Mouse (Mus musculus): ENCODE measurements around the gene Tmem88. TPM values are rescaled to one million over a fixed set of nuclear protein-coding genes. Genes with fewer than 3 reads are reported as not detected.
A peak's percentile ranks its signal among the peaks of the same experiment; 100 is the strongest.
"Not testable (repeated sequence)": the region's sequence is repeated elsewhere in the genome, so short reads cannot be mapped to it uniquely, and the experiment has no call there.

The Tmem88 gene
- total RNA-seq, 2 experiments from 2014 or later: 3.6 to 3.8 TPM

DNA sequence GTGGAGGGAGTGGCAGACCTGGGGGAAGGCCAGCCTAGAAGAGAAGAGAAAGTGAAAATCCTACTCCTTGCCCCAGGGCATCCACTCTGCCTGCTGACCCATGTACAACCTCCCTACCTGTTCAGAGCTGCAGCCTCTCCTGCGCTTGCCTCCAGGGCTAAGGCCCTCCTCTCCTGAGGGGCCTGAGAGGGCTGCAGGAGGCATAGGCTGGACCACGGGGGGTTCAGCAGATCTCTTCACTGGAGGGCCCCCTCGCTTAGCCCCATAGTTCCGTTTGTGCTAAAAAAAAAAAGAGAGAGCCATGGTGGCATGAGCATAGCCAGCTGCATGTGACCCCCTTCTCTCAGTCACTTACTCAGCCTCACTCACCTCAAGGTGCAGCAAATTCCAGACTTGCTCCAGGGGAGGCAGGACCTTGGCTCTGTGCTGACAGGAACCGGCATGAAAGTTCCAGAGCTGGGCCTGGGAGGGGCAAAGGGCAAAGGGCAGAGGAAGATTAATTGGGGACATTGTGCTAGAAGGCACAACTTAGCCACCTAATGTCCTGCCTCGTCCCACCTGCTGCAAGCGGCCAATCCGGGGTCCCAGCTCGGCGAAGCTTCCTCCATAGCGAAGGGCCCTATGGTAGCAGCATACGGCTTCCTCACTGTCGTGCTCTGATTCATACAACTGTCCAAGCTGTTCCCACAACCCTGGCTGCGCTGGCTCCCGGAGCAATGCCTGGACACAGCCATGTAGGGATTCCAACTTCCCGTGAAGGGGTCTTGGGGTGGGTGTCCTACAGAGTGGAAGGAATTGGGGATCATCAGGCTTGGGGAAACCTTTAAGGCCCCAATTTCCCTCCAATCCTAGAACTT is 9.1 kb upstream of the Tmem88 start:
- intact Hi-C loops (cut with DNase I): no loop called here
- DNase-seq (ENCODE audit: low spot score in 2 of 2): no peak

DNA sequence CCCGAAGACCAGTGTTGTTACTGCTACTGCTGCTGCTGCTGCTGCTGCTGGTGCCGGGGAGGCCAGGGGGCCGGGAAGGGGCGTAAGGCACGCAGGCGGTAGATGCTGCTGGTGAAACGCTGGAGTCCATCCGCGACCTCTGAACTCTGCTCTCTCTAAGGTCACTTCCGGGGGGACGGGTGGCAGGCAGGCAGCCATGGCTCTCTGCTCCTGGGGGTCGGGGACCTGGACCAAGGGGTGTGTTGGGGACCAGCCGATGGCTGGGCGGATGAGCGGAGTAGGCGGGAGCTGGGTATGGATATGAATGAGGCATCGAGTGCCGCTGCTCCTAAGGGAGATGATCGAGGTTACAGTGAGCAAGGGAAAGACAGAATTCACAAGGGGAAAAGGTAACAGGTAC is 8.2 kb upstream of the Tmem88 start:
- intact Hi-C loops (cut with DNase I): no loop called here
- DNase-seq (ENCODE audit: low spot score in 2 of 2): no peak

DNA sequence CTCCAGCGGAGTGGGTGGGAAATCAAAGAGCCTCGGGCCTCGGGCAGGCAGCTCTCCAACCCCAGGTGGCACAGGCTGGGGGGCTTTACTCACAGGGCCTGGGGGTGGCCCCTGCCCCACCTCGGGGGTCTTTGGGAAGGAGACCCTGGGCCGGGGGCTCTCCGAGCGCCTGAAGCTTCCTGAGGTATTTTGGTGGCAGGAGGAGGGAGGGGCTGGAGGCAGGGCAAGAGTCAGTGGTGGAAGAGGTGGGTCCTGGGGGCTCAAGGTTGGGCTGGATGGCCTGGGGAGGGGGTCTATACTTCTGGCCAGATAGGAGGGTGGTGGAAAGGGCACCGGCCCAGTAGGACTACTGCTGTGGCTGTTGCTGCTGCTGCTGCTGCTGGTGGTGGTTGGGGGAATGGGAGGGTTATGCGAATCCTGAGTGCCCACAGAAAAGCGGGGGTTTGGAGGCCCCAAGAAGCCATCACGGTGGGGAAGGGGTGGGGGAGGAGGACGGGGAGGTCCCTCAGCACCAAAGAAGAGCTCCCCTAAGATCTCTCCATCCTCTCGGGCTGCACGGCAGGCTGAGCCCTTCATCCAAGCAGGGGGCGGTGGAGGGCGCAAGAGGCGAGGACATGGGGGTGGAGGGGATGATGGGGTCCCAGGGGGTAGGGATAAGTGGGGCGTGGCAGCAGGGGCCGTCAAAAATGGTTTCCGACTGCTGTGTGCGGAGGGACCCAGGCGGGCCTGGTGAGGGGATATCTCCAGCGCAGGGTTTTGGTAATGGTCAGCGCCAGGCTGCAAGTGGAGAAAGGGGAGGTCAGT is 7.6 kb upstream of the Tmem88 start:
- intact Hi-C loops (cut with DNase I): no loop called here
- DNase-seq (ENCODE audit: low spot score in 2 of 2): no peak

DNA sequence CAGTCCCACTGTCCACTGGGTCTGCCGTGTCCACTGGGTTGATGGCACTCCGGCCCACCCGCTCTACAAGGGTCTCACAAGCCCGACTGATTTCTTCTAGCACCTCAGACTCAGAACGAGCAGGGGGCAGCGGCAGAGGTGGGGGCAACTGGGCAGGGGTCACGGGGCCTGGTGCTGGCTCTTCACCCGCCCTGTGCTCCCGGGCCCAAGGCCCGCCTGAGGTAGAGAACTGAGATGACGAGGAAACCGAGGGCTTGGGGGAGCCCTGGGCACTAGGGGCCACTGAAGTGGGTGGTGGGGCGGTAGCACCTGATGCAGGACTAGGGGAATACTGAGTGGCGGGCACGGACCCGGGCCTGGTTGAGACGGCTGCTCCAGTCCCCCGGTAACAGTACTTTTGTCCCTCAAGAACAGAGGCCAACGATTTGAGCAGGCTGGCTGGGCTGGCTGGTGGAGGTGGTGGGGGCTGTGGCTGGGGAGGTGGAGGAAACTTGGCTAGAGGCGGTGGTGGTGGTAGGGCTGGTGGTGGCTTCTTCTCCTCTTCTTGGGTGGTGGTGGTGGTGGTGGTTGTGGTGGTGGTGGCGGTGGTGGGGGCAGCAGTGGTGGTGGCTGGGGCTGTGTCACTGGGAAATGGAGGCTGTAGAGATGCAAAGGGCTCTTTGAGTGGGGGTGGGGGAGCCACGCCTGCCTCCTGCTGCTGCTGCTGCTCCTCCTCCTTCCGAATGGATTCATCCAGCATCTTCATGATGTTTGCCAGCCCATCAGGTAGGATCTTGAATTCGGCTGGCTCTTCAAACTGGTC is 6.8 kb upstream of the Tmem88 start:
- intact Hi-C loops (cut with DNase I): no loop called here
- DNase-seq (ENCODE audit: low spot score in 2 of 2): no peak

DNA sequence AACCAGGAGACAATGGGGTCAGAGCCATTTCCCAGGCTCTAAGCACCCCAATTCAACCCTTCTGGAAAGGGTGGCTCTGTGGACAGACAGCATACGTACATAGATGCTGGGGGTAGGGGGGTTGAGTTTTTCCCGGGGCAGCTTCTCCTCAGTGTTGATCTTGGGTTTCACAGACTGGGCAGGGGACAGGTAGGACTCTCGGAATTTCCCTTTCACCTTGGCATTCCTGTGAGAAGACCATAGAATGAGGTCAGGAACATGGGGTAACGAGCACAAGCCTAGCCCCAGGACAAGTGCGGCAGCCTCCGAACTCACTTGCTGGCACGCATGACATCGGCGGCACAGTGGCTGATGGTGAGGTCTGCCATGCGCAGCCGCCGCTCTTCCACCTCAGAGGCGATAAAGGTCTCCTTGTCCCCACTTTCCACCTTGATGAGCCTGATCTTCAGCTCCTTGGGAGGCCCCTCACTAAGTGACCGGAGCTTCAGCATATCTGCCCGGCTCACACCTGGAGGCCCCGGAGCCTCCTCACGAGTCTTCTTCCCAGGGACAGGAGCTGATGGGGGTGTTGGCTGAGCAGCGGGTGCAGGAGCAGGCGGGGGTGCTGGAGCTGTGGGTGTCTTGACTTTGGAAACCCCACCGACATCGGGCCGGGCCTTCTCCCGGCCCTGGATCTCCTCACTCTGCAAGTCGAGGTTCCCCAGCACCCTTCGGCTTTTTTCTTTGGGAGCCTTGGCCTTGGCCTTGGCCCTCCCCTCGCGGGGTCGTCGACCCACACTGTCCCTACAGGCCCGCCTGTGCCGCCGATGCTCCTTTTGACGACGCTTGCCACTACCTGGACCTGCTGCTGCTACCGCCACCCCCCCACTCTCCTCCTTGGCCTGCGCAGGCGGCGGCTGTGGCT is 5.9 kb upstream of the Tmem88 start:
- intact Hi-C loops (cut with DNase I): no loop called here
- no peak for DNase-seq (ENCODE audit: low spot score in 2 of 2)

DNA sequence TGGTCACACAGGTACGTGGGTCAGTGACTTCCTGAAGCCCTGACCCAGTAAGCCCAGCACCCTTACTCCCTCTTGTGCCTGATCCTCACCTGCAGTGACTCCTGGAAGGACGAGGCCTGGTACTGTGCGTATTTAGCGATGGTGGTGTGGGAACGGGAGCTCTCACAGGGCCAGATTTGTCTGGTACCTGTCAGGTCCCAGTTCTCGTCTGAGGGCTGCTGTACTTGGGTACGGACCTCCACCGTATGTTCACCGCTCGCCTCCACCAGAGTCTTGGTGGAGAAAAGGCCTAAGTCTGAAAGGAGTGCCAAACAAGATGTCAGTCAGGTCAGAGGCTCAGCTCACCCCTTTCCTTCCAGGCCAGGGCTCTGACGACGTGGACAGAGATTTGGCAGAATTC is 4.0 kb upstream of the Tmem88 start:
- intact Hi-C loops (cut with DNase I): loop anchor here (1.0 to 2.0 kb wide), 2 partner anchors 31 to 112 kb away; no protein-coding TSS in a partner anchor
- DNase-seq (ENCODE audit: low spot score in 2 of 2): no peak

DNA sequence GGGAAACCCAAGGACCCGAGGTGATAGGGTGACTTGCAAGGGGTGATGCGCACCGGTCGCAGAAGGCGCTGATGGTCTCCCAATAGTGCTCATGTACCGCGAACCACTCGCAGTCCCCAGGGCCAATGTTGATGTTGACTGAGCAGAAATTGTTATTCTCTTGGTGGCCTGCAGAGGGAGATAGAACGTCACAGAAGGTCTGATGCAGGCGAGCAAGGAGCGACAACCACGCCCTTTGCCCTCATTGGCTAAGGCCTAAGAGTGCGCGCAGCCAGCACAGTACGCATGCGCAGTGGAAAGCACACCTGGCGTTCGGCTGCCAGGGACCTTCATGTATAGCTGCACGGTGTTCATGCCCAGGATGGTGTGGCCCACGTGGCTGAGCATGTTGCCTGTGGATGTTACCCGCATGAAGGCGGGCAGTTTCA is 3.2 kb upstream of the Tmem88 start:
- intact Hi-C loops (cut with DNase I): loop anchor here (1.0 to 2.0 kb wide), 2 partner anchors 32 to 113 kb away; no protein-coding TSS in a partner anchor
- DNase-seq (ENCODE audit: low spot score in 2 of 2): peak; percentile 91 to 95

DNA sequence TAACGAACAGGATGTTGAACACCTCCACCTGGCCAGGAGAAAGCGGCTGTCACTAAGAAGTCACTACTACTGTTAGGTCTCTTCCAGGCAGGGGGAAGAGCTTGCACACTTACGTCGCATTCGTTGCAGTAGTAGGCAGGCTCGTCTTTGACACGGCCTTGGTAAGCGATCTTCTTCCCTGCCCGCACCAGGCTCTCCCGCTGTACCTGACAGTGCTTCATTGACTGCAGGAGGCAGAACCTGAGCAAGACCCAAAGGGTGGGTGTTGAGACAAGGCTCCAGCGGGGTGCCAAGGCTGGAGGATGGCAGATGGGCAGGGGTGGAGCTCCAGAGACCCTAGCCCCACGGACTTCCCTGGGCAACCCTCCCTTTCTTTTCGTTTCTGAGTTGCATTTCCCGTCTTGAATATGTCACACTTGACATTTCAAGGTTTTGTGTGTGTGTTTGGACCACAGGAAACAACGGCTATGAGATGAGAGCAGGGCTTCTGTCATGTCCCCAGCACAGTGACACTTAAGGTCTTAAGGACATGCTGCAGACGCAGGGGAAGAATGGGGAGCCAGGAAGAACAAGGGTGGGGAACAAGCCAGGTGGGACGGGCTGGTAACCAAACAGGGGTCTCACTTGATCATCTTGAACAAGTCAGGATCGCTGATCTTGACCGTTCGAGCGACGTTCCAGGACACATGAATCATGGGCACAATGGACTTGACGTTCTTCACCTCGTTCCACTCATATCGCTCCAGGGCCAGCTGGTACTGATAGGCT is 2.2 kb upstream of the Tmem88 start:
- intact Hi-C loops (cut with DNase I): loop anchor here (2.0 kb wide), 1 partner anchor 33 kb away; no protein-coding TSS in a partner anchor
- no peak for DNase-seq (ENCODE audit: low spot score in 2 of 2)

DNA sequence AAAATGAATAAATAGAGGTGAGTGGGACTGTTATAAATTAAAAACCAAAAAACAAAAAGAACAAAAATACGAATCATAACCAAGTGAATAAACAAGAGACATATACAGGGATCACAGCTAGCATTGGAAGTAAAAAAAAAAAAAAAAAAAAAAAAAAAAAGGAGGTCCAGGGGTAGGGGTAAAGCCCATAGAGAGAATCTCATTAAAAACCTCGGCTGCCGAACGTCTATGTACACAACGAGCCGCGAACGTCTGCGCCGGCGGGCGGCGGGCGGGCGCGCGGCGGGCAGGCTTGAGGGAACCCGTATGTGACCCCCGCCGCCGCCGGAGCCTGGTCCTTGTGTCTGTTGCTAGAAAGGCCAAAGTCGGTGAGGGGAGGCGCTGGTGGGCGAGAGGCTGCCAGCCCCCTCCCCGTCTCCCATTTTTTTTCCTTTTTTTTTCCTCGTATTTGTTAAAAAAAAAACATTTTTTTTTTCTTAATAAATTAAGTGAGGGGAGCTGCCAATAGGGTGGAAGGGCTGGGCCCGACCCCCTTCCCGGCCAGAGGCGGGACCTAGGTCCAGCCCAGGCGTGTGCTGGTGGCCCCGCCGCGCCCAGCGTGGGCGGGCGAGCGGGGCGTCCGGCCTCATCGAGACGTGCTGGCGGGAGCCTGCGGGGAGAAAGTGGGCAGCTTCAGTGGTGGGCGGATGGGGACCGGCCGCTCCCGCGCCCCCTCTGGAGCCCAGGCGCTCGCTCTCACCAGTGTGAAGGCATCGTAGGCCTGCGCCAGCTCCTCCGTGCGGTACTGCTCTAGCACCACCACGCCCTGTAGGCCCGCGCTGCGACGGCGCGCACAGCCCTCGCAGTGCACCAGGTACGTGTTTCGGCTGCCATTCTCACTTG is 1.4 kb upstream of the Tmem88 start:
- DNase-seq (ENCODE audit: low spot score in 2 of 2): no peak
- intact Hi-C loops (cut with DNase I): loop anchor here (2.0 to 5.0 kb wide), 2 partner anchors 33 to 178 kb away; no protein-coding TSS in a partner anchor

DNA sequence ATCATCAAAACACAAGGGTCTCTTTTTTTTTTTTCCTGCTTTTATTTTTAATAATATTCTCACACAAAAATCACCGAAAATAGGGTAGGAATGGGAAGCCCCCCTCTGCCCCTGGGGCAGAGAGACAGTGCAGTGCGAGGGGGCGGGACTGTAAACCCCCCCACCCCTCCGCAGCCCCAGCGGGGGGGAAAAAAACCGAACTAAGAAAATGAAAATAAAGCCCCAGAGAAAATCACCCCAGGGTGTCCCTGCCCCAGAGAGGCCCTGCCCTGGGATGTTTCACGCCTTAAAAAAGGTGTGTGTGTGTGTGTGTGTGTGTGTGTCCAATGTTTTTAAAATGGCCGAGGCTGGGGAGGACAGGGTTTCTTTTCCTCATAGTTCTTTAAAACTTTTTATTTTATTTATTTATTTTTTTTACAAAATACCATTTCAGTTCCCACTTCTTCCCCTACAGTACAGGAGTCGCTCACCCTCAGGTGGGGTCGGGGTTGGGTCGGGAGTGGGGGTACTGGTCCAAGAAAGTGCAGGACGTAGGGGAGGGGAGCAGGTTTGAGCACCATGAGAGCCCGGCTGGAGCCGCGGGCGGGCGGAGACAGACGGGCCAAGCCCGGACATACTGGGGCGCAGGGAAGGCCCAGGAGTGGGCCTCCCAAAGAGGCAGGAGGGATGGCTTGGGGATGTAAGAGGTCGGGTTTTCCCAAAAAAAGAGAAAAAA is 609 bp upstream of the Tmem88 start:
- no peak for DNase-seq (ENCODE audit: low spot score in 2 of 2)
- intact Hi-C loops (cut with DNase I): loop anchor here (5.0 kb wide), 1 partner anchor 179 kb away; no protein-coding TSS in a partner anchor

DNA sequence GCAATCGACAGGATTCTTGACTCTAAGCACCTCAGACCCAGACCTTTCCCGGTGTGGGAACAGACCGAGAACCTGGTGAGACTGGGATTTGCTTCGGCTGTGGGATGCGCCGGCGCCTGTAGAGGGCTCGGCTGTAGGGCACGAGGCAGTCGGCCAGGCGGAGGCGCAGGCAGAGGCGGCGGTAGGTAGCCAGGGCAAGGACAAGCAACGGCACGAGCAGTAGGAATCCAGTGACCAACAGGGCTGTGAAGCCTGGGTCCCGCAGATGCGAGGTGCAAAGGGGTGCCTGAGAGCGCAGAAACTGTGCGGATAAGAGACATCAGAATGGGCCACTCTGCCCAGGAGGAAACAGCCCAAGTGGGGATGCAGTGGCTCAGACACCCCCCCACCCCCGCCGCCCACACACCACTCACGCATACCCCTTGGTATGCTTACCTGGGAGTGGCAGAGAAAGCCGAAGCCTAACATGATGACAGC is 415 bp downstream of the Tmem88 start:
- DNase-seq (ENCODE audit: low spot score in 2 of 2): peak in 1 of 2 experiments; percentile 37
- intact Hi-C loops (cut with DNase I): loop anchor here (5.0 kb wide), 1 partner anchor 180 kb away; no protein-coding TSS in a partner anchor

DNA sequence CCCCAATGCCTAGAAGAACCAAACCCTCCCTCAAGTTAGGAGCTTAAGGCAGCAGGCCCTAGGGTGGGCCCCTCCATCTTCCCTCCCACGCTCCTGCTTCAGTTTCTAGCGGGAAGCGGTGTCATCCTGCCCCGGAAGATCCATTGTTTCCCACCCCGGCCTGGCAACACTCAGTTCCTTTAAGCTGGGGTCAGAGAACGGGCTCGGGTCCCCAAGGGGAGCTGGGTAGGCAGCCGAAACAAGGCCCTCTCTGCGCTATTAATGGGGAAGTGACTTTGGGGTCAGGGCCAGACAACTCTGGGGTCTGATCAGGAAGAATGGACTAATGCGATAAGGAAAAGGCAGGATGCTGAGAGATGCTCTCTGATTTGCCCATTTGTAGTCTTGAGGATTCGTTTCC is 1.3 kb downstream of the Tmem88 start:
- intact Hi-C loops (cut with DNase I): loop anchor here (5.0 kb wide), 1 partner anchor 181 kb away; no protein-coding TSS in a partner anchor
- no peak for DNase-seq (ENCODE audit: low spot score in 2 of 2)

DNA sequence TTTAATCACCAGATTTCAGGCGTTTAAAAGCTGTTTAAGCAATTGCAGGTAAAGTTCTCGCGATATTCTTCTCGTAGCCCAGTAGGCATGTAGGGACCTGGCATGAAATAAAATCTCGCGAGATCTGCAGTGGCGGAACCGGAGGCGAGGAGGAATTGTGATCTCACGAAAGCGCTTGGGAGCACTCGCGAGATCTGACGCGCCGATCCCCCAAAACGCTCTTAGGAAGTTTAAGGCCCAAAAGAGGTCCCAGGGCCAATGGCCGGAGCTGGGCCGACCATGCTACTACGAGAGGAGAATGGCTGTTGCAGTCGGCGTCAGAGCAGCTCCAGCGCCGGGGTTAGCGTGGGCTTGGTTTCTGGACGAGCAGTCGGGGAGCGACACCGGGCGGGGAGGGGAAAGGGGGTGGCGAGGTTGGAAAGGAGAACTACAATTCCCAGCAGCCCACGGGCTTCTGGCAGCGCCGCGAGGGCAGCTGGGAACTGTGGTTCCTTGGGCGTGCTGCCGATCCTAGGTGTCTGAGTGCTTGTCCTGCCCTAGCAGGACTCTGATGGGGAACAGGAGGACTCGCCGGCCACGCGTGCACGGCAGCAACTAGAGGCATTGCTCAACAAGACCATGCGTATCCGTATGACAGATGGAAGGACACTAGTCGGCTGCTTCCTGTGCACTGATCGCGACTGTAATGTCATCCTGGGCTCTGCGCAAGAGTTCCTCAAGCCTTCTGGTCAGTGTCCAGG is 2.2 kb downstream of the Tmem88 start:
- intact Hi-C loops (cut with DNase I): loop anchor here (5.0 kb wide), 1 partner anchor 181 kb away; no protein-coding TSS in a partner anchor
- DNase-seq (ENCODE audit: low spot score in 2 of 2): peak; percentile 98 to 99

DNA sequence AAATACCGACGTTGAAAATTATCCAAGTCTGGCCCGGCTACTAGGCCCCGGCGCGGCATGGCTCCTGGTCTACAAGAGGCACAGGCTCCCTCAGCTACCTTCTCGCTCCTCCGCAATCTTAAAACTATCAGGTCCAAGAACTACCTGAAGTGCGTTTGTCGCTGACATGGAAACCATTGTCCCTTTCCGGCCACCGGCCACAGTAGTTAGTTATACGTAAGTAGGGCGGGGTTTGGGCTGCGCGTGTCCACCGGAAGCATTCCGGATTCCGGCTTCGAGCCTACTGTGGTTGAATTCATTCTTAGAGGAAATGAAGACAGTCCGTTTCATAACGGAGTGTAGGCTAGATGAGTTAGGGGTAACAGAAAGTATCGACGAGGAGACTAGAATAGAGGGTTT is 2.8 kb downstream of the Tmem88 start, which contains the start of the genes Naa38 and Cyb5d1:
Naa38 (plus strand) TSS at position 253 of the 399 bp plus-strand sequence.
Cyb5d1 (minus strand) TSS at position 397 of the 399 bp plus-strand sequence.
- peak; percentile 94 to 97 for DNase-seq (ENCODE audit: low spot score in 2 of 2)
- intact Hi-C loops (cut with DNase I): loop anchor here (5.0 kb wide), 1 partner anchor 182 kb away; no protein-coding TSS in a partner anchor

DNA sequence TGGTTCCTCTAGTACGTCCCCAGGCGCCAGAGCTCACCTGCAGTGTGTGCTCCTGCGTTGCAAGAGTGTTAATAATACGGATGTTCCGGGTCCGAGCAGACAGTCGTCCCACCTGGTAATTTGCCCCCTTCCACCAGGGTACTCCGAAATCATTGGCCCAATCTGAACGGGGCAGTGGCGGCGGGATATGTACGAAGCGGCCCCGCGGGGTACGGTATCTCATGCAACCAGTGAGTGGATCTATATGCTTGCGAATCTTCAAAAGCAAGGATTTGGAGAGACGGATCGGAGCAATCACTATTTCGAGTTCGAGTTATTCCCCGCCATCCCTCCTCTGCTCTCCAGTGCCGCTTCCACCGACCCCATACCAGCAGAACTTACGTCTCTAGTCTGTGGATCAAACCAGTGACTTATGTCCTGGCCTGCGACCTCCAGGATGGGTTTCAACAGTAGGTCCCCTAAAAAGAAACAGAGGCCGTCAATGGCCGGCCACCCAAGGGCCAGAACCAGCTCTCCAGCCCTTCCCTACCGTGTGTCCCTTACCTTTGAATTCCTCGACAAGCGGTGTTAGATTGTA is 3.4 kb downstream of the Tmem88 start:
- DNase-seq (ENCODE audit: low spot score in 2 of 2): not testable (repeated sequence)
- intact Hi-C loops (cut with DNase I): loop anchor here (5.0 kb wide), 1 partner anchor 183 kb away; no protein-coding TSS in a partner anchor
